29 mouse cellular contexts compared by ENCODE assay signal in the genomic region with DNA sequence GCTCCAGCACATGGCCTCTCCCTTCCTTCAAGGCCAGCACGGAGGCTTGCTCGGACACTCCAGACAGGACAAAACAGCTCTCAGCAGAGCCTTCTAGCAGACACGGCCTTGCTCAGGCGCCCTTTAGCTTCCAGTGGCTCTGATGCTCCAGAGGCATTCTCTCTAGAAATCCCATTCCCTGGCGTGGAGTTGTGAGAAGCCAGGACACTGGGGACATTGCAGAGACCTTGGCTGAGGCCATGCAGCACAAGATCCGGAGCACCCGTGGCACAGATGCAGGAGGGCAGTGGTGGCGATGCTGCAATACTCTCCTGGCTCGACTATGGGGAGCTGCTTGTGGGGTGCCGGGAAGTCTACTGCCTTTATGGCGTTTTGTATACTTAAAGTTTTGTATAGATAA. TPM values are rescaled to one million over a fixed set of nuclear protein-coding genes. Genes with fewer than 3 reads are reported as not detected.
DNase-seq lines count a peak whose midpoint lies in the region; ATAC-seq lines count a peak whose summit lies in the region.
"Had no signal": no experiment of that assay in that cellular context is flagged by ENCODE, and none has a peak within 500 bp of the region (broad histone marks: within the 10 kb centered on the region; RNA-seq: fewer than 3 reads in every experiment).

No protein-coding gene starts in this region.

- ATAC-seq in heart, embryonic 11.5 days (replicated peaks; ENCODE audit: insufficient number of reproducible peaks, low FRiP score, low TSS enrichment) = no peak
- ATAC-seq in heart, embryonic 12.5 days (ENCODE audit: insufficient number of reproducible peaks, low FRiP score) = no peak
- no peak for ATAC-seq in liver, embryonic 12.5 days
- ATAC-seq in liver, embryonic 11.5 days (replicated peaks; ENCODE audit: low FRiP score) = no peak
- no peak for ATAC-seq in neural tube, embryonic 13.5 days (ENCODE audit: low read depth)
- ATAC-seq in neural tube, embryonic 15.5 days (ENCODE audit: low FRiP score) = no peak
- ATAC-seq: activated CD4-positive, CD25-positive, alpha-beta regulatory T cell, adult 4 months; CD4-positive, CD25-positive, alpha-beta regulatory T cell, adult 4 months; forebrain, embryonic 14.5 days; forebrain, embryonic 16.5 days; Patski had no signal

- no peaks in the 10 kb centered on the region for H3K36me3 ChIP-seq in heart, embryonic 11.5 days (ENCODE audit: control insufficient read depth, insufficient read depth, low read length)
- H3K36me3 ChIP-seq in heart, embryonic 12.5 days = no peaks in the 10 kb centered on the region
- H3K36me3 ChIP-seq in liver, embryonic 12.5 days = no peaks in the 10 kb centered on the region
- H3K36me3 ChIP-seq in liver, embryonic 11.5 days (ENCODE audit: control insufficient read depth, insufficient read depth, low read length) = no peaks in the 10 kb centered on the region
- H3K36me3 ChIP-seq in neural tube, embryonic 13.5 days = no peaks in the 10 kb centered on the region
- H3K36me3 ChIP-seq in neural tube, embryonic 15.5 days = no peaks in the 10 kb centered on the region
- H3K36me3 ChIP-seq: embryonic facial prominence, embryonic 13.5 days; embryonic facial prominence, embryonic 15.5 days; forebrain, embryonic 10.5 days; forebrain, embryonic 12.5 days had no signal

- no peak overlapping the region for H3K4me2 ChIP-seq in heart, embryonic 11.5 days
- H3K4me2 ChIP-seq in heart, embryonic 12.5 days = no peak overlapping the region
- H3K4me2 ChIP-seq in liver, embryonic 12.5 days = no peak overlapping the region
- no peak overlapping the region for H3K4me2 ChIP-seq in liver, embryonic 11.5 days
- no peak overlapping the region for H3K4me2 ChIP-seq in neural tube, embryonic 13.5 days
- H3K4me2 ChIP-seq in neural tube, embryonic 15.5 days = no peak overlapping the region
- H3K4me2 ChIP-seq: embryonic facial prominence, embryonic 13.5 days; embryonic facial prominence, embryonic 15.5 days; forebrain, embryonic 12.5 days had no signal

- H3K27me3 ChIP-seq in heart, embryonic 11.5 days (ENCODE audit: control insufficient read depth, insufficient read depth, low read length) = no peaks in the 10 kb centered on the region
- H3K27me3 ChIP-seq in heart, embryonic 12.5 days (replicated peaks) = no peaks in the 10 kb centered on the region
- no peaks in the 10 kb centered on the region for H3K27me3 ChIP-seq in liver, embryonic 12.5 days (replicated peaks)
- H3K27me3 ChIP-seq in liver, embryonic 11.5 days (replicated peaks; ENCODE audit: control insufficient read depth, insufficient read depth, low read length) = no peaks in the 10 kb centered on the region
- no peaks in the 10 kb centered on the region for H3K27me3 ChIP-seq in neural tube, embryonic 13.5 days
- no peaks in the 10 kb centered on the region for H3K27me3 ChIP-seq in neural tube, embryonic 15.5 days (replicated peaks)
- H3K27me3 ChIP-seq: CH12.LX; embryonic facial prominence, embryonic 13.5 days; embryonic facial prominence, embryonic 15.5 days; forebrain, embryonic 12.5 days; Patski had no signal

- H3K9ac ChIP-seq in heart, embryonic 11.5 days (ENCODE audit: low read depth, low read length) = 0 out of 2 replicates have a peak overlapping the region, but pooled peaks have one; percentile 34
- H3K9ac ChIP-seq in heart, embryonic 12.5 days = no peak overlapping the region
- H3K9ac ChIP-seq in liver, embryonic 12.5 days = 0 out of 2 replicates have a peak overlapping the region, but pooled peaks have one; percentile 12
- no peak overlapping the region for H3K9ac ChIP-seq in liver, embryonic 11.5 days (ENCODE audit: low read depth, low read length)
- 0 out of 2 replicates have a peak overlapping the region, but pooled peaks have one; percentile 8 for H3K9ac ChIP-seq in neural tube, embryonic 13.5 days
- no peak overlapping the region for H3K9ac ChIP-seq in neural tube, embryonic 15.5 days (replicated peaks)
- H3K9ac ChIP-seq: embryonic facial prominence, embryonic 13.5 days; embryonic facial prominence, embryonic 15.5 days; forebrain, embryonic 12.5 days had no signal

- H3K4me3 ChIP-seq in heart, embryonic 11.5 days (ENCODE audit: low read depth, low read length) = no peak overlapping the region
- H3K4me3 ChIP-seq in heart, embryonic 12.5 days = no peak overlapping the region
- H3K4me3 ChIP-seq in liver, embryonic 12.5 days = no peak overlapping the region
- H3K4me3 ChIP-seq in liver, embryonic 11.5 days (ENCODE audit: low read depth, low read length) = no peak overlapping the region
- H3K4me3 ChIP-seq in neural tube, embryonic 13.5 days = no peak overlapping the region
- H3K4me3 ChIP-seq in neural tube, embryonic 15.5 days (replicated peaks) = no peak overlapping the region
- H3K4me3 ChIP-seq: embryonic facial prominence, embryonic 13.5 days; embryonic facial prominence, embryonic 15.5 days; erythroblast, embryonic 14.5 days; forebrain, embryonic 10.5 days; forebrain, embryonic 12.5 days had no signal

- 75% methylated on average over 11 of the region's 11 CpGs for WGBS in heart, embryonic 11.5 days (ENCODE audit: insufficient replicate concordance)
- 75% methylated on average over 11 of the region's 11 CpGs for WGBS in heart, embryonic 12.5 days
- WGBS in liver, embryonic 12.5 days (ENCODE audit: insufficient replicate concordance) = 74% methylated on average over 11 of the region's 11 CpGs
- WGBS in liver, embryonic 11.5 days = 83% methylated on average over 11 of the region's 11 CpGs
- WGBS in neural tube, embryonic 13.5 days = 81% methylated on average over 11 of the region's 11 CpGs
- WGBS in neural tube, embryonic 15.5 days = 82% methylated on average over 11 of the region's 11 CpGs

- peak; percentile 61 for DNase-seq in adrenal gland, postnatal 10 days
- DNase-seq in adrenal gland, postnatal 25 days = no peak
- no peak for DNase-seq in liver, embryonic 11.5 days (ENCODE audit: low spot score)
- DNase-seq: B cell, adult 2 months; cerebellum, adult 11 months; cerebellum, adult 18-20 months; cerebellum, adult 8-10 months; cerebellum, adult 9-11 months; cerebellum, postnatal 14 days; cerebellum, postnatal 36 days; embryo, embryonic 11 days had no signal

- no peak overlapping the region for H3K27ac ChIP-seq in heart, embryonic 11.5 days (ENCODE audit: low read depth, low read length)
- no peak overlapping the region for H3K27ac ChIP-seq in heart, embryonic 12.5 days (ENCODE audit: poor library complexity, severe bottlenecking)
- H3K27ac ChIP-seq in liver, embryonic 12.5 days = no peak overlapping the region
- H3K27ac ChIP-seq in liver, embryonic 11.5 days (ENCODE audit: low read depth, low read length) = no peak overlapping the region
- H3K27ac ChIP-seq in neural tube, embryonic 13.5 days (replicated peaks) = no peak overlapping the region
- no peak overlapping the region for H3K27ac ChIP-seq in neural tube, embryonic 15.5 days (replicated peaks)
- H3K27ac ChIP-seq: embryonic facial prominence, embryonic 13.5 days; embryonic facial prominence, embryonic 15.5 days; forebrain, embryonic 10.5 days; forebrain, embryonic 12.5 days had no signal

- peaks cover 14% of the 10 kb centered on the region for H3K4me1 ChIP-seq in heart, embryonic 11.5 days (ENCODE audit: control insufficient read depth, insufficient read depth, low read length)
- peaks cover 17% of the 10 kb centered on the region for H3K4me1 ChIP-seq in heart, embryonic 12.5 days (replicated peaks)
- H3K4me1 ChIP-seq in liver, embryonic 12.5 days = peaks cover 25% of the 10 kb centered on the region
- peaks cover 11% of the 10 kb centered on the region for H3K4me1 ChIP-seq in liver, embryonic 11.5 days (replicated peaks; ENCODE audit: control insufficient read depth, insufficient read depth, low read length)
- peaks cover 15% of the 10 kb centered on the region for H3K4me1 ChIP-seq in neural tube, embryonic 13.5 days (replicated peaks)
- H3K4me1 ChIP-seq in neural tube, embryonic 15.5 days = peaks cover 13% of the 10 kb centered on the region

- no peaks in the 10 kb centered on the region for H3K9me3 ChIP-seq in heart, embryonic 11.5 days (replicated peaks; ENCODE audit: control insufficient read depth, low read length)
- no peaks in the 10 kb centered on the region for H3K9me3 ChIP-seq in heart, embryonic 12.5 days (replicated peaks)
- H3K9me3 ChIP-seq in liver, embryonic 12.5 days (replicated peaks) = no peaks in the 10 kb centered on the region
- no peaks in the 10 kb centered on the region for H3K9me3 ChIP-seq in liver, embryonic 11.5 days (ENCODE audit: control insufficient read depth, low read length)
- H3K9me3 ChIP-seq in neural tube, embryonic 13.5 days = no peaks in the 10 kb centered on the region
- no peaks in the 10 kb centered on the region for H3K9me3 ChIP-seq in neural tube, embryonic 15.5 days (replicated peaks)
- H3K9me3 ChIP-seq: embryonic facial prominence, embryonic 13.5 days; embryonic facial prominence, embryonic 15.5 days; forebrain, embryonic 10.5 days; forebrain, embryonic 12.5 days; G1E had no signal

RNA-seq across cellular contexts. Expression of a gene that starts 4.2 kb away (rescaled TPM):
- total RNA-seq in adrenal gland, postnatal 10 days (2021) = 100 to 1,000 TPM; 409 to 436 TPM
- total RNA-seq in adrenal gland, postnatal 25 days (2021) = 338 and 341 TPM in 2 replicates
- 364 and 376 TPM in 2 replicates for polyA plus RNA-seq in heart, embryonic 11.5 days (2014; fragmentation: Nextera tagmentation; extraction: Ambion mirVana)
- 298 and 324 TPM in 2 replicates for polyA plus RNA-seq in heart, embryonic 12.5 days (2016; fragmentation: Nextera tagmentation; extraction: Ambion mirVana)
- polyA plus RNA-seq in liver, embryonic 12.5 days (2016; fragmentation: Nextera tagmentation; extraction: Ambion mirVana) = 197 and 218 TPM in 2 replicates
- 278 and 287 TPM in 2 replicates for polyA plus RNA-seq in liver, embryonic 11.5 days (2014; fragmentation: Nextera tagmentation; extraction: Ambion mirVana)
- 286 and 302 TPM in 2 replicates for polyA plus RNA-seq in neural tube, embryonic 13.5 days (2015; fragmentation: Nextera tagmentation; extraction: Ambion mirVana)
- polyA plus RNA-seq in neural tube, embryonic 15.5 days (2015; fragmentation: Nextera tagmentation; extraction: Ambion mirVana) = 308 and 330 TPM in 2 replicates

RNA-seq across cellular contexts. Expression of a gene that starts 9.8 kb away (rescaled TPM):
- 10 to 100 TPM; 40.7 to 52.9 TPM for total RNA-seq in adrenal gland, postnatal 10 days (2021)
- total RNA-seq in adrenal gland, postnatal 25 days (2021) = 83.9 and 87.0 TPM in 2 replicates
- 16.2 and 18.7 TPM in 2 replicates for polyA plus RNA-seq in heart, embryonic 11.5 days (2014; fragmentation: Nextera tagmentation; extraction: Ambion mirVana)
- 22.3 and 26.1 TPM in 2 replicates for polyA plus RNA-seq in heart, embryonic 12.5 days (2016; fragmentation: Nextera tagmentation; extraction: Ambion mirVana)
- polyA plus RNA-seq in liver, embryonic 12.5 days (2016; fragmentation: Nextera tagmentation; extraction: Ambion mirVana) = 24.7 and 26.1 TPM in 2 replicates
- 39.8 and 42.8 TPM in 2 replicates for polyA plus RNA-seq in liver, embryonic 11.5 days (2014; fragmentation: Nextera tagmentation; extraction: Ambion mirVana)
- 18.4 and 18.9 TPM in 2 replicates for polyA plus RNA-seq in neural tube, embryonic 13.5 days (2015; fragmentation: Nextera tagmentation; extraction: Ambion mirVana)
- polyA plus RNA-seq in neural tube, embryonic 15.5 days (2015; fragmentation: Nextera tagmentation; extraction: Ambion mirVana) = 20.3 and 29.0 TPM in 2 replicates

RNA-seq across cellular contexts. Expression of a gene that starts 12.9 kb away (rescaled TPM):
- total RNA-seq in adrenal gland, postnatal 10 days (2021) = 10 to 100 TPM; 50.9 to 71.0 TPM
- total RNA-seq in adrenal gland, postnatal 25 days (2021) = 131 and 209 TPM in 2 replicates
- 2.3 and 2.4 TPM in 2 replicates for polyA plus RNA-seq in heart, embryonic 11.5 days (2014; fragmentation: Nextera tagmentation; extraction: Ambion mirVana)
- 2.0 and 2.3 TPM in 2 replicates for polyA plus RNA-seq in heart, embryonic 12.5 days (2016; fragmentation: Nextera tagmentation; extraction: Ambion mirVana)
- polyA plus RNA-seq in liver, embryonic 12.5 days (2016; fragmentation: Nextera tagmentation; extraction: Ambion mirVana) = 1.8 and 1.9 TPM in 2 replicates
- 1.7 TPM in 2 replicates for polyA plus RNA-seq in liver, embryonic 11.5 days (2014; fragmentation: Nextera tagmentation; extraction: Ambion mirVana)
- polyA plus RNA-seq in neural tube, embryonic 13.5 days (2015; fragmentation: Nextera tagmentation; extraction: Ambion mirVana) = 1.9 and 2.2 TPM in 2 replicates
- 2.5 and 3.8 TPM in 2 replicates for polyA plus RNA-seq in neural tube, embryonic 15.5 days (2015; fragmentation: Nextera tagmentation; extraction: Ambion mirVana)
- total RNA-seq: G1E had no signal
- polyA plus RNA-seq: erythroblast, embryonic 14.5 days; G1E had no signal

RNA-seq across cellular contexts. Expression of a gene that starts 18.3 kb away (rescaled TPM):
- total RNA-seq in adrenal gland, postnatal 10 days (2021) = 10 to 100 TPM; 42.5 to 47.5 TPM
- 46.5 and 69.6 TPM in 2 replicates for total RNA-seq in adrenal gland, postnatal 25 days (2021)
- 4.5 and 6.2 TPM in 2 replicates for polyA plus RNA-seq in heart, embryonic 11.5 days (2014; fragmentation: Nextera tagmentation; extraction: Ambion mirVana)
- polyA plus RNA-seq in heart, embryonic 12.5 days (2016; fragmentation: Nextera tagmentation; extraction: Ambion mirVana) = 7.8 and 8.9 TPM in 2 replicates
- 14.3 and 15.3 TPM in 2 replicates for polyA plus RNA-seq in liver, embryonic 12.5 days (2016; fragmentation: Nextera tagmentation; extraction: Ambion mirVana)
- polyA plus RNA-seq in liver, embryonic 11.5 days (2014; fragmentation: Nextera tagmentation; extraction: Ambion mirVana) = 14.2 and 16.0 TPM in 2 replicates
- polyA plus RNA-seq in neural tube, embryonic 13.5 days (2015; fragmentation: Nextera tagmentation; extraction: Ambion mirVana) = 11.8 and 13.5 TPM in 2 replicates
- 15.0 and 20.6 TPM in 2 replicates for polyA plus RNA-seq in neural tube, embryonic 15.5 days (2015; fragmentation: Nextera tagmentation; extraction: Ambion mirVana)
- polyA plus RNA-seq: Patski had no signal

RNA-seq across cellular contexts. Expression of a gene that starts 41.7 kb away (rescaled TPM):
- under 1 TPM; 0.63 to 0.76 TPM for total RNA-seq in adrenal gland, postnatal 10 days (2021)
- 0.48 and 1.3 TPM in 2 replicates for total RNA-seq in adrenal gland, postnatal 25 days (2021)
- not detected in 2 replicates for polyA plus RNA-seq in heart, embryonic 11.5 days (2014; fragmentation: Nextera tagmentation; extraction: Ambion mirVana)
- not detected in 2 replicates for polyA plus RNA-seq in heart, embryonic 12.5 days (2016; fragmentation: Nextera tagmentation; extraction: Ambion mirVana)
- polyA plus RNA-seq in liver, embryonic 12.5 days (2016; fragmentation: Nextera tagmentation; extraction: Ambion mirVana) = 0.04 TPM in 1 of 2 replicates, not detected in the other
- polyA plus RNA-seq in liver, embryonic 11.5 days (2014; fragmentation: Nextera tagmentation; extraction: Ambion mirVana) = not detected in 2 replicates
- not detected in 2 replicates for polyA plus RNA-seq in neural tube, embryonic 13.5 days (2015; fragmentation: Nextera tagmentation; extraction: Ambion mirVana)
- not detected in 2 replicates for polyA plus RNA-seq in neural tube, embryonic 15.5 days (2015; fragmentation: Nextera tagmentation; extraction: Ambion mirVana)
- total RNA-seq: CH12.LX had no signal
- polyA plus RNA-seq: activated CD4-positive, CD25-positive, alpha-beta regulatory T cell, adult 4 months; CD4-positive, CD25-positive, alpha-beta regulatory T cell, adult 4 months; embryonic facial prominence, embryonic 11.5 days; erythroblast, embryonic 14.5 days; forebrain, embryonic 10.5 days; forebrain, embryonic 12.5 days; forebrain, embryonic 14.5 days; forebrain, embryonic 16.5 days; G1E had no signal

Comparison
In these comparisons a context has a peak if more than half of its experiments do, and no peak if none do; other contexts are left out.
1. H3K9ac ChIP-seq: peak in heart, embryonic 11.5 days (single experiment), liver, embryonic 12.5 days (single experiment) and neural tube, embryonic 13.5 days (single experiment); none in heart, embryonic 12.5 days (single experiment), liver, embryonic 11.5 days (single experiment) and neural tube, embryonic 15.5 days (single experiment).